ENCODE assay signal across 8 mouse cellular contexts in the genomic region with DNA sequence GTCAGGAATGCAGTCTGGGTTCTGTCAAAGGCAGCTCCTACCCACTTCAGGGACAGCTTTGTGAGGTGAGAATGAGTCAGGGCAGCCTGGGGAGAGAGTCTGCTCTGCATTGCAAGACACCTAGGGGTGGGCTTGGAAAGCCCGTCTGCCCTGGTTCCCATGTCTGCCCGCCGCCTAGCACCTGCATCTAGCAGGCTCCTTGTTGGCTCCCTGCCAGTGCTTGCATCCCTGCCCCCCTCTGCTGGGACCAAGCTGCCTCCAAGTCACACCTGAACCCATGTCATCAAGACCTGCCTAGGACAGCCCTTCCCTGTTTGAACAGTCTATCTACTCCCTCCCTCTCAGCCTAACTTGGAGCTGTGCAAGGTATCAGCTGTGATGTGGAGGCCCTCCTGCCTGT.
A peak's percentile ranks its signal among the peaks of the same experiment; 100 is the strongest.
DNase-seq lines count a peak whose midpoint lies in the region; ATAC-seq and TF ChIP-seq lines count a peak whose summit lies in the region.
"Had no signal": no experiment of that assay in that cellular context is flagged by ENCODE, and none has a peak within 500 bp of the region (broad histone marks: within the 10 kb centered on the region; RNA-seq: fewer than 3 reads in every experiment).

No protein-coding gene starts in this region.

- H3K36me3 ChIP-seq in stomach, embryonic 15.5 days, result no peaks in the 10 kb centered on the region

- TF ChIP-seq CTCF in left cerebral cortex, adult 2 months (IDR thresholded peaks at IDR 0.05), result no peak

- peak; percentile 84 for ATAC-seq in stomach, embryonic 15.5 days (ENCODE audit: insufficient read depth, low FRiP score, low read depth)
- ATAC-seq in erythroblast, adult 5-6 weeks (replicated peaks; ENCODE audit: low FRiP score, poor library complexity, severe bottlenecking), result no peak

- no peak overlapping the region for H3K27ac ChIP-seq in stomach, embryonic 15.5 days
- no peak overlapping the region for H3K27ac ChIP-seq in left cerebral cortex, adult 2 months

- no peak overlapping the region for H3K9ac ChIP-seq in stomach, embryonic 15.5 days

- no peaks in the 10 kb centered on the region for H3K9me3 ChIP-seq in stomach, embryonic 15.5 days

- peaks cover 30% of the 10 kb centered on the region for H3K4me1 ChIP-seq in stomach, embryonic 15.5 days

- intact Hi-C loops in left cerebral cortex, adult 2 months (cut with DNase I), result no loop called here

- no peak overlapping the region for H3K4me3 ChIP-seq in stomach, embryonic 15.5 days (replicated peaks)
- H3K4me3 ChIP-seq in left cerebral cortex, adult 2 months, result no peak overlapping the region

- no peaks in the 10 kb centered on the region for H3K27me3 ChIP-seq in stomach, embryonic 15.5 days (replicated peaks)

- peak; percentile 55 to 65 for DNase-seq in kidney, postnatal 4 days
- no peak for DNase-seq in kidney, postnatal 36 days
- peak; percentile 89 for DNase-seq in forelimb bud, embryonic 11.5 days (ENCODE audit: low read depth, low spot score)
- DNase-seq in lung, adult 18-20 months, result peak; percentile 11 to 33
- DNase-seq in left cerebral cortex, adult 2 months (ENCODE audit: extremely low spot score in 1 of 2, low spot score in 2 of 2), result no peak
- DNase-seq: cerebellum, adult 8-10 months had no signal

- no peak overlapping the region for H3K4me2 ChIP-seq in stomach, embryonic 15.5 days

- WGBS in stomach, embryonic 15.5 days, result 42% methylated on average over 3 of the region's 3 CpGs

Comparison
In these comparisons a context has a peak if more than half of its experiments do, and no peak if none do; other contexts are left out.
1. DNase-seq: peak in kidney, postnatal 4 days (2 of 2), forelimb bud, embryonic 11.5 days (single experiment) and lung, adult 18-20 months (2 of 2); none in kidney, postnatal 36 days (0 of 2) and left cerebral cortex, adult 2 months (0 of 2).